Mouse (Mus musculus) spleen, postnatal 14 days (tissue): ENCODE measurements at regions not wholly inside any gene's neighbourhood (a gene's known extent, or its start where the extent isn't known, plus 50 kb on each side); places are given as distances from the start of the nearest gene placed in this dataset.

Source experiments
- DNase-seq, 2 experiments: peaks; one replicate each; pipeline ENCODE4 v3.0.0; 2021 to 2022; ENCODE audit warnings: low spot score in 2 of 2

DNA sequence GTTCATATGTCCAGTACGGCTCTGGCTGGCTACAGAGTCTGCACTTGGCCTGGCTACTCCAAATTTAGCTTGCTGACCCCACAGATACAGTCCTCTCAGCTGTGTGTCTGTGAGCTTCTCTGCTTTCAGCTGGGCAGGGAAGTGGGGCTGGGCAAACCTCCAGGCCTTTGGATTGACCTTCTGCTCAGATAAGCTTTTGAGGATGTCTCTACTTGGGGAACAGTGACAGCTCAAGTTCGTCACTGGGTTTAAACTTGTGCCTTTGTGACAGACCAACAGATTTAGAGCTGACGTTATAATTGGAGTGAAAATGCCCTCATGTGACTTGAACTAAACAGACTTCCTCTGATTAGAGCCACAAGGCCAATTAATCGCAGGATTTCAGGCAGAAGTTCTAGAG, 78.4 kb upstream of the 1700025G04Rik start:
- DNase-seq: no peak

DNA sequence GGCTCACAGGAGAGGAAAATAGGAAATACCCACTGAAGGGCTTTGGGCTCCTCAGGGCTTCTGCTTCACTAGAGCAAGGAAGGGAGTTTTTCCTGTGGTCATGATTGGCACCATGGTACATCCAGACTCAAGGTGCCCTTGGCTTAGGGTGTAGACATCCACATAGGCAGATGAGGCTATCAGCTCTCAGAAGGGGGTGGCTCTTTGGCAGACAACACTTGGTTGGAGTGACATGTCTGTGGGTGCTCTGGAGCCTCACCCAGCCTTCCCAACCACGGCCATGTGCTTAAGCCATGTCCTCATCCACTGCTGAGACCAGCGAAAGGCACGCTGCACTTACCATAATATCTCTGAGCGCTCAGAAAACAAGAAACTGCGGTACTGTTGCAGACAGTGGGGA, 77.8 kb upstream of the 1700025G04Rik start:
- no peak for DNase-seq

DNA sequence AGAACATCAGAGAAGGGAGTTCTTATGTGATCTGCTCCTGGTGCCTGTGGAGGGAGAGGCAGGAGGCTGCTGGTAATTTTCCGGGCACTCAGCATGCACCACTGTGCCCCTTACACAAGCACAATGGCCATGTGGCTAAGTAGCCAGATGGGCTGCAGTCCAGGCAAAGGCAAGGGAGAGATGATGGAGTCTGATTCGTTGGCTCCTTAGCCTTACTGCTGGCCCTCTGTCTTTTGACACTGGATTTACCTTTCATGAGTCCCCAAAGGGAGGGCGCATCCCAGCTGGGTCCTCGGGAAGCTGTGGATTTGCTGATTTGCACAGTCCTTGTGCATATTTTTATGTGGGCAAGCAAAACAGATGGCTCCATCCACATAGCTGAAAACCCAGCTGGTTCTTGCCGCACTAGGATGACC, 75.6 kb upstream of the 1700025G04Rik start:
- DNase-seq: no peak

DNA sequence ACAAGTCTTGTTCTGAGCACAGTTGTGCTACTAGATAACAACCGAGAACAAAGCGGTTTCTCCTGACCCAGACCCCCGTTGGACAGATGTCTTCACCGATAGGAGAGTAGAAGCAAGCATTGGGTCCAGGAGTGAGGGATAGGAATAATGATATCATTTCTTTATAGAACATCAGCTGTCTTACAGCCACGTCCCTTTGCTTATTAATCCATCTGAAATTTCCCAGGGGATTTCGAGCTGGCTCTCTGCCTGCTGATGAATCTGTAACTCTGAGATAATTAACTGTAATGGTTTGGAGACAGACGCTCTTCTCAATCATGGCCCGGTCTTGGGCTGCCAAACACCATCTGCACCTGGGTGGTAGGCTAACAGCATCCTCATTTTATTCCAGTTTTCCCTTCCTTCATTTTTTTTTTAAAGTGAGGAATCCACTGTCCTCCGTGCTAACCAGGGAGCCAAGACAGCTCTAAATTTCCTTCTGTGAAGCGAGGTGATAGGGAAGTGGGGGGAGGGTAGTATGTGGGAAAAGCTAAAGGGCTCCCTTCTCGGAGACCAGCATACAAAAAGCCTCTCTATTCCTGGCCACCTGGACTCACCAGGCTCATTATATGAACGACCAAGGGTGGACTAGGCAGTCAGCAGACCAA, 75.0 kb upstream of the 1700025G04Rik start:
- no peak for DNase-seq

DNA sequence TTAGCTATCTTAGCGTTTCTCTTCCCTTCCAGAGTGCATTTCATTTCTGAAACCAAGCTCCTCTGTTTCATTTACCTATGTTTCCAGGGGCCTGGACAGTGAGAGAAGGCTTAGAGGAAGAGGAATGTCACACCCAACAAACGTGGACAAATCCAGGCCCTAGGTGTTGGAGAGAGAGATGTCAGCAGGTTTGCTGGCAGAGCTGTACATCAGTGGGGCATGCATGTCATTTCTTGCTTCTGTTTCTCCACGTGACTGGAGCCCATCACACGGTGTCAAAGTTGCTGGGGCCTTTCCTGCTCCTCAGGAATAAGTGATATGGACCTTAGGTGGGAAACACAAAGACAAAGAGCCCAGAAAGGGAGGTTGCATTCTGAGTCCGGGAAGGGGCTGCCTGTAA, 74.3 kb upstream of the 1700025G04Rik start:
- DNase-seq: no peak

DNA sequence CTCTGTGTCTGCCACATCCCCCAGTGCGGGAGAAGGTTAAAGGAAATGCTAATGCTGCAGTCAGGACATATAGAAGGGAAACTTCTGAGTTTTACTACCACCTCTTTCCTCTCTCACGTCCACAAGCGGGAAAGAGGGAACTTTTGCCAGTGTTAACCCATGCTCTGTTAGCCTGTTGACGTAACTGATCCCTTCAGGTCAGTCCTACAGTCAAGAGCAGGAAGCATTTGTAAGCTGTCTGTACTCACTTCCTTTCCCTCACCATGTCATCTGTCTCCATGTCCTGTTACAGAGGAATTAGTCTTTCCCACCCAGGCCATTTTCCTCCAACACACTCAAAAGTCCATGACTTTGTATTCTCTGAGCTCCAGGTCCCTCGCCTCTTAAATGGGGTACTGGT, 62.5 kb upstream of the 1700025G04Rik start:
- DNase-seq: no peak

DNA sequence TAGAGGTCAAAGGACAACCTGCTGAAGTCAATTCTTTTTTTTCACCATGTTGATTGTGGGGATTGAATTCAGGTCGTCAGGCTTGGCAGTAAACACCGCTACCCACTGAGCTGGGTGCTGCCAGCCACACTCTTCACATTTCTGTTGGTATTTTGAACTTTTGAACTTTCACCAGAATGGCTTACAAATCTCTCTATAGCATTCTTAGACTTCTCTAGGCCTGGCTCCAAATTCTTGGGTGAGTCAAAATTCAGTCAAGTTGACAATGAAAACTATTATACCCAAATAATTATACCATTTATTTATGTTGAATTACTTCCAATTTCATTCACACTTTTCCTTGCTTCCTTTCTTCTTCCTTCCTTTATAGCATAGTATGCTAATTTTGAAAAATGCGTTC, 58.8 kb upstream of the 1700025G04Rik start:
- no peak for DNase-seq

DNA sequence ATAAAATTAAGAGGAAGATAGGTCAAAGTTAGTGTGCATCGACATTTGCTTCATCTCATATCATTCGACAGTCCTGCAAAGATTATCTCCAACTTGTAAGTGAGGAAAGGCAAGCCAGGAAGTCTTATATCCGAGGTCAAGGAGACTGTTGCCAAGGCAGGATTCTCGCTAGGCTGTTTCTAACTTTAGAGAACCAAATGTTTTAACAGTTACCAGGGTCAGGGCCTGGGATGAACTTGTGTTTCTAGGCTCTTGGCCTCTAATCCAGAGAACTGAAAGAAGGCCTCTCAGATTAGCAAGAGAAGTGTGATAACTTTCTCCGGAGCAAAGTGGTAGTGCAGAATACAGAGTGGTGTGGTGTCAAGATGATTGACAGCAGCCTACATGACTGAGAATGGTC, 50.2 kb upstream of the 1700025G04Rik start:
- no peak for DNase-seq
